Mouse (Mus musculus) embryo, embryonic 10.5 days (tissue): Measurements from ENCODE around the gene Grin3a.

Source experiments
- DNase-seq: peaks from one replicate; pipeline ENCODE4 v3.0.0-alpha.2; 2015; ENCODE audit warnings: low spot score

The Grin3a gene

GRCm38 (mm10) chr4:49845612-49845985 is at the start of gene Grin3a:
Gene Grin3a (minus strand): TSS chr4:49845744.
- peak; percentile 81 for DNase-seq

GRCm38 (mm10) chr4:49891835-49892301 is 46.3 kb upstream of the Grin3a start:
- peak; percentile 3 for DNase-seq

- peak; percentile 2 for DNase-seq
These were observed 31.5 kb upstream of the Grin3a start for GRCm38 (mm10) chr4:49877084-49877483.

- no peak for DNase-seq
These were observed 15.1 kb upstream of the Grin3a start for GRCm38 (mm10) chr4:49860611-49861010.

GRCm38 (mm10) chr4:49844828-49845611 is 524 bp downstream of the Grin3a start:
- peak; percentile 33 for DNase-seq

GRCm38 (mm10) chr4:49844274-49844827 is 1.2 kb downstream of the Grin3a start:
- DNase-seq = peak; percentile 9

- peak; percentile 47 for DNase-seq
These were observed 1.8 kb downstream of the Grin3a start for GRCm38 (mm10) chr4:49843787-49844186.

- no peak for DNase-seq
These were observed 13.5 kb downstream of the Grin3a start for GRCm38 (mm10) chr4:49832035-49832434.

- no peak for DNase-seq
These were observed 31.7 kb downstream of the Grin3a start for GRCm38 (mm10) chr4:49813852-49814251.

GRCm38 (mm10) chr4:49806791-49807190 is 38.8 kb downstream of the Grin3a start:
- DNase-seq = no peak

GRCm38 (mm10) chr4:49799338-49799737 is 46.2 kb downstream of the Grin3a start:
- no peak for DNase-seq

GRCm38 (mm10) chr4:49788971-49789370 is 56.6 kb downstream of the Grin3a start:
- no peak for DNase-seq

- no peak for DNase-seq
These were observed 102.7 kb downstream of the Grin3a start for GRCm38 (mm10) chr4:49742847-49743246.

GRCm38 (mm10) chr4:49741942-49742341 is 103.6 kb downstream of the Grin3a start:
- no peak for DNase-seq

GRCm38 (mm10) chr4:49740796-49741766 is 104.5 kb downstream of the Grin3a start:
- no peak for DNase-seq

- DNase-seq = no peak
These were observed 106.0 kb downstream of the Grin3a start for GRCm38 (mm10) chr4:49739561-49739960.

- no peak for DNase-seq
These were observed 116.2 kb downstream of the Grin3a start for GRCm38 (mm10) chr4:49729326-49729725.

- no peak for DNase-seq
These were observed 121.6 kb downstream of the Grin3a start for GRCm38 (mm10) chr4:49723908-49724307.

GRCm38 (mm10) chr4:49691405-49692194 is 153.9 kb downstream of the Grin3a start:
- DNase-seq = no peak

GRCm38 (mm10) chr4:49688594-49689288 is 156.8 kb downstream of the Grin3a start:
- DNase-seq = peak; percentile 87

GRCm38 (mm10) chr4:49681812-49682211 is 163.7 kb downstream of the Grin3a start, which contains the start of gene Ppp3r2:
Gene Ppp3r2 (minus strand): TSS chr4:49682024.
- no peak for DNase-seq
